Mouse (Mus musculus): ENCODE measurements at regions not wholly inside any gene's neighbourhood (a gene's known extent, or its start where the extent isn't known, plus 50 kb on each side); places are given as distances from the start of the nearest gene placed in this dataset.

DNA sequence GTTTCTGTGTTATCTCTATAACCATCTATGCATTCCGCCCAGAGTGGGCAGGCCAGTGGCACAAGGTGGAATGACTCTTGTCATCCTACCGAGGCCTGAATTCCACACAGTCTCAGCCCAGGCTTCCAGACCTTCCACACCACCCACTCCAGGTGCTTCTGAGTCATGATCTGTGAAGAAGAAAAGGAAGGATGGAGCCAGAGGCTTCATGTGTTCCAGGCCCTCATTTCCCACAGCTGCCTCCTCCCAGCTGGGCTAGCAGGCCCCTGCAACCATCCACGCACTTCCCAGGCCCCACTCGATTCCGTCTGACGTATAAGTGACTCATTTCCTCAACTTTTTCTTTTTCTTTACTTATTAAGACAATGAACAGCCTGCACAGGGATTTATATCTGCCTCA, 160.7 kb upstream of the Topaz1 start:
- TF ChIP-seq GATA4 (IDR thresholded peaks at IDR 0.05; ENCODE audit: insufficient replicate concordance, low read length) = no peak

DNA sequence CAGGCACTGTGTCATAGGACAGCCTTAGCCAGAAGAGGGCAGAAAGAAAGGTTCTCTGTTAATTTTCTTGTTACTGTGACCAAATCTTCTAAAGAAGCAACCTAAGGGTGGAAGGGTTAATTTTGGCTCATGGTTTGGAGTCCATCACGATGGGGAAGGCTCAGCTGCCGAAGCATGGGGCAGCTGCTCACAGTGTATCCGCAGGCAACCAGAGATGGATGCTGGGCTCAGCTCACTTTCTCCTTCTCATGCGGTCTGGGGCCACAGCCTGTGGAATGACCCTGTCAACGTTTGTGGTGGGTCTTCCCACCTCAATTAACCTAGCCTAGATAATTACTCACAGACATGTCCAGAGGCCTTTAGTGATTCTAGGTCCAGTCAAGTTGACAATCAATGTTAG, 160.2 kb upstream of the Topaz1 start:
- TF ChIP-seq GATA4 (IDR thresholded peaks at IDR 0.05; ENCODE audit: insufficient replicate concordance, low read length) = no peak

DNA sequence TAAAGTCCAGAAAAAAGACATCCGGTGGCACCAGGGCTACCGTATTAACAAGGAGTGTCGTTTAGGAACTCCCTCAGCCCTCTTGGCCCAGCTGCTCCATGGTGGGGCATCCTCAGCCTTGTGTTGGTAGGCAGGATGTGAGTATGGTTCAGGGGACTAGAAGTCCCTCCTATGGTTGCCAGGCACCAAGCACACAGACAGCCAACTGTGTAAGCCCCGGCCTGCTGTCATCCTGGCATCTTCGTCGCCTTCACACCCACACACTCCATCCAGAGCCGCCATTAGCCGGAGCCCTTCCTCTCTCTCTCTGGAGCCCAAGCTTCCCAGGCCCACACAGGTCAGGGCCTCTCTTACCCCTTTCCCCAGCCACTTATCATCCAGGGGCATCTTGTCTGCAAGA, 158.9 kb upstream of the Topaz1 start:
- no peak for TF ChIP-seq GATA4 (IDR thresholded peaks at IDR 0.05; ENCODE audit: insufficient replicate concordance, low read length)

DNA sequence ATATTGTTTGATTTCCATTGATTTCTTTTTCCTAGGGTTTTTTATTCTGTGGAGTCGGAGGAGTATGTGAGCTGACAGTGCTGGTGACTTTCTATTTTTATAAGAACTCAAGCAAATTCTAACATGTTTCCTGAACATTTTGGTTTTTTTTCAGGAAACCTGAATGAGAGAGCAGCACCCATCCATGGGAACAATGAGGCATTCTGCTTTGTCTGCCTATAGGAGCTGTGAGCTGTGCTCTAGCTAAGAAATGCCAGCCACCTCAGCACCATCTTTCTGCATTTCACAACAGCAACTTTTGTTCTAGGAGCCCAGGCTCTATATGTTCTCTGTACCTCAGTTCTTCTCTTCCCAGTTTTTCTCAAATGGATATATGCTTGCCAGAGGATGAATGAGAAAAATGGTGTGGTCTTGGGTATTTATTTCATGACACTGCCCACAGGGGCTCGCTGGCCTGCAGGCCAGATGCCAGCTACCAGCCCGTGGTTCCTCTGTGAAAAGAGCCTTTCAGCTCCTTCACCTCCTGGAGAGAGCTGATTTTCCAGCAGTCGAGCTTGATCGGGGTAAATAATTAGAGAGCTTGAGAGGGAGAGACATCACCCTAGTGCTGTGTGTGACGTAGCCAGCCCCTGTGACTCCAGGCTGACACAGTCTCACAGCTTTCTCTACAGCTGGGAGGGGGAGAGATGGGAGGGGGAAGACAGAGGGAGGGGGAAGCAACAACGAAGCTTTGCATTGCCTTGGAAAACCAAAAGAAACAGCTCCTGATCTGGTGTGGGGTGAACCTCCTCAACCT, 154.1 kb upstream of the Topaz1 start:
- no peak for TF ChIP-seq GATA4 (IDR thresholded peaks at IDR 0.05; ENCODE audit: insufficient replicate concordance, low read length)

DNA sequence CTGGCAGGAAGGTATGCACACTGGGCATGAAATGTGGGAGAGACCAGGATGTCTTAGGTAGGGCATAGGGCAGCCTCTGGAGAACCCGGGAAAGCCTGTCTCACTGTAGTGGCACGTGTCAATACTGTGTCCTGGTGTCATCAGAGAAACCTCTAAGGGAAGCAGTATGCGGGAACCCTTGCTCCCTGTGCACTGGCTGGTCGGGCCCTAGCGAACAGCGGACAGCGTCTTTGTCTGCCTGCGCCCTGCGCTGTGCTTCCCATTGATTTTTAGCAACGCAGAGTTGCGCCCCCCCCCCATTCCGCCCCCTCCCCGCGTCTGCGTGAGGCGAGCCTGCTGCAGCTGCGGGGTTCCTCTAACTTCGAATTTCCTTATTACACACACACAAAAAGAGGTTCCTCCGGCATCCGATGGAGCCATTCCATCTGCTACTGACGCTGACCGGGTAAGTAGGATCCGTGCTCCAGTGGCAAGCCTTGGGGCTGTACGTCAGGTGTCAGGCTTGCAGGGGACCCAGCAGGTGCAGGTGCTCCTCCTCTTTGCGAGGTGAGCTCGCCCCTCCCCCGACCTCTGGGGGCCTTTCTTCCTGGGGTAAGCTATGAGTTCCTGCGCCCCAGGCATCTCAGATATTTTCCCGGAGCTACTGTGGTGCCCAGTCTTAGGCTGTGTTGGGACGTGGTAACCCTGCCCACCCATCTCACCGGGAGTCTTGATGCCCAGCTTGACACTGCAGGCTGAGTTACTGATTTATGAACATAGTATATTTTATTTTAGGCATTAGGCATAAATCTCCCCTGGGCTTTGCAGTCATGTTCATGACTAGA, 151.8 kb upstream of the Topaz1 start:
- TF ChIP-seq GATA4 (IDR thresholded peaks at IDR 0.05; ENCODE audit: insufficient replicate concordance, low read length) = no peak

DNA sequence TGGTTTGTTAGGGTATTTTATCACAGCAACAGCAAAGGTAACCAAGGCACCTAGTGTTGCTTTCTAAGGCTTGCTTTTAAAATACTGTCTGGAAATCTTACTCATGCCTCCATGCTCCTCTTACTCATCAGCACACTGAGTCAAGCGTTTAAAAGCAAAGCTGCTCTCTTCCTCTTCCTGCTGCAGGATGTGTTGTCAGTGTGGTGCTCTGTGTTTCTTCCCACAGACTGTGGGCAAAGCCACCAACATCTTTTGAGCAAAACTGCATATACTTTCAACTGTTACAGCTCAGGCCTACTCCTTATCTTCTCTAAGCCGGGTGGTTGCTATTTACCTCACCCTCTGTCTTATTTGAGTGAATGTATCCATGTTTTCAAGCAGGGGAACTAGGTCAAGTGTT, 144.0 kb upstream of the Topaz1 start:
- no peak for TF ChIP-seq GATA4 (IDR thresholded peaks at IDR 0.05; ENCODE audit: insufficient replicate concordance, low read length)

DNA sequence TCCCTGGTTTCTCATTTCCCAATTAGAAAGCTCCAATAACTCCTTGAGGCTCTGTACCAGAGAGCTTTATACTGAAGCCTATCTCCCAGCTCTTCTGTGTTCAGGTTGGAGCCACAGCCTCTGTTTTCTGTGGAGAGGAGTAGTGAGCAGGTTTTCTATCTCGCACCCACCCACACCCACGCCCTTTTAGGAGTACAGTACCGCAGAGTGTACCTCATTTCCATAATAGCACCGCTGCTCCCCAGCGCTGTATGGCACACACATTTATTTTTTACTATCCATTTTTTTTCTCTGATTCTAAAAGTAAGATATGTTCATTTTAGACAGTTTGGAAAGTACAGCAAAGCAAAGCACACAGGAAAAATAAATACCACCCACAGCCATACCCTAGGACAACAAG, 137.5 kb upstream of the Topaz1 start:
- TF ChIP-seq GATA4 (IDR thresholded peaks at IDR 0.05; ENCODE audit: insufficient replicate concordance, low read length) = no peak

DNA sequence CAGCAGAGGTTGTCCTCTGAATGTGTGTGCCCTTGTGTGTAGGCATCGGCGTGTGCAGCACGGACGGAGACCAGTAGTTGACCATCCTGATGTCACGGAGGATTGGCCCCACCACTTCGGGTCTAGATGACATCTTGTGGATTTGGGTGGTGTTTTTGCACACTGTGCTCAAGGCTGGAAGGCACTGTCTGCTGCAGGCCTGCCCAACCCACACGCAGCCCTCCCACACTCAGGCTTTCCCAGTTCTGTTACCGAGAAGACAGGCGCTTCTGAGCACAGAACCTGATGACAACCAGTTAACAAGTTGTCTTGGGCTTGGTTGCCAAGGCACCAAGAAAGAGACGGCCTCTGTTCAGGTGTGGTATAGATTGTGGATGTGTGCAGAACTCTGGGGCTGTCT, 136.2 kb upstream of the Topaz1 start:
- no peak for TF ChIP-seq GATA4 (IDR thresholded peaks at IDR 0.05; ENCODE audit: insufficient replicate concordance, low read length)

DNA sequence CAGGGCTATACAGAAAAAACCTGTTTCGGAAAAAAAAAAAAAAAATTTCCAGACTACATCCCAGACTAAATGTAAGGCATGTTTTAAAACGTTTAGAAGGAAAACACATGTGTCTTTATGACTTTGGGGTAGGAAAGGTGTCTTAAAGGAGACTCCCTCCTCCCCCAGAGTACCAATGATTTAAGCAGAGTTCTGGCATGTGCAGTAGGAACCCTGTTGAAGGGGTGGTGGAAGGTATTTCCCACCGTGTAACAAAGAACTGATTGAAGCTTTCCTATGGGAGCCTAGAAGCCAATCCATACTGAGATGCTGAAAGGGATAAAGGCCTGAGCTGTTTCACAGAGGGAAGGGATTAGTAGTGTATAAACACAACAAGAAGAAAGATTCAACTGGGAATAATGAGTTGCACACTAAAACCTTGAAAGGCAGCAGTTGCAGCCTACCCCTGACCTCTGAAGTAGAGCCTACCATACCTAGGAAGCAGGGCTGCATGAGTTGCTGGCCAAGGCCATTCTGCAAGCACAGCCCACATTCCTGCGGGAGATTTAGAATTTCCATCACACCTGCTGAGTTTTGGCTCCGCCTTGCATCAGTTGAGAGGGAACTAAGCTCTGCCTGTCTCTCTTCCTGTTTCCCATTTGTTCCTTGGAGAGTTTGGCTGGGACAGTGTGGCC, 132.4 kb upstream of the Topaz1 start:
- TF ChIP-seq GATA4 (IDR thresholded peaks at IDR 0.05; ENCODE audit: insufficient replicate concordance, low read length) = no peak

DNA sequence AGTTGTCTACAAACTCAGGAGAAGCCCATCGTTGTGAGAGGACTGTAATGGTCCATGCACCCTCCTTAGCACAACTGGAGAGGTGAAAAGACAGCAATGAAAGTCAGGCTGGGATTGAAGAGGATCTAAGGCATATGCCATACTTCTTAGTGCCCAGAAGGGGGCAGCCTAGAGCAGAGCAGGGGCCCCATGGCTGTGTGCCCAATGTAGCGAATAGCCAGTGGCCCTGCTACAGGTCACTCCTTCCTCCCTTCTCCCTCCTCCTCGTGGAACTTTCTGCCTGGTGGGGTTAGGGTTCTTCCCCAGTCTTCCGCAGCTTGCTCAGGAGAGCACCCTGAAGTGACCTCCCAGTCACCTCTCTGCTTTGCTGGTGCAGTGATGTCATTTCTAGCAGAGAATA, 131.8 kb upstream of the Topaz1 start:
- no peak for TF ChIP-seq GATA4 (IDR thresholded peaks at IDR 0.05; ENCODE audit: insufficient replicate concordance, low read length)

DNA sequence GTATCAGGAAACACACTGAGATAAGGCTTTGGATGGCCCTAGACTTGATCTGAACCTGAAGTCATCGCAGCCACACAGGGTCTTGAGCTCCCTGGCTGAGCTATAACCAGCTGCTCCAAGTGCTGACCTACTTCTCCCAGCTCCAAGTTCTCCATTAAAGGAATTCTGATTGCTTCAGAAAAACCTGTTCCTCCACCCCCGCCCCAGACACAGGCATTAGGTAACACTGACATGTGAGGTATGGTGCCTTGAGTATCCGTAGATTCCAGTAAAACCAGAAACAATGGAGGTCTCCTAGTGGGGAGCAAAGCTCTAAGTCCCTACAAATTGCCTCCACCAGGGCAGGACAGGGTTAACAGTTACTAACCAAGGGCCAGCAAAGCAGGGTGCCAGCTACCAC, 129.4 kb upstream of the Topaz1 start:
- TF ChIP-seq GATA4 (IDR thresholded peaks at IDR 0.05; ENCODE audit: insufficient replicate concordance, low read length) = no peak

DNA sequence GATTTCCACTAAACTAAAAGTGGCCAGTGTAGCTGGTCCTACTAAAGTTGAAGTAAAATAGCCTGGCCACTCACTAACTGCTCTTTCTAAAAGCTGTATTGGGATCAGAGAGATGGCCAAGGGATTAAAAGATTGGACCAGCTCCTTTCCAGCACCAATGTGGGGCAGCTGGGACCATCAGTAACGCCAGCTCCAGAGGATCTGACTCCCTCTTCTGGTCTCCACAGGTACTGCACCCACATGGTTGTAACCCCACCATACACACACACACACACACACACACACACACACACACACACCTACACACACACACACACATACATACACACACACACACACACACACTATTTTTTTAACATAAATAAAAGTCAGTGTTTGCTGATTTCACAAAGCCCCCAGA, 122.1 kb upstream of the Topaz1 start:
- no peak for TF ChIP-seq GATA4 (IDR thresholded peaks at IDR 0.05; ENCODE audit: insufficient replicate concordance, low read length)

DNA sequence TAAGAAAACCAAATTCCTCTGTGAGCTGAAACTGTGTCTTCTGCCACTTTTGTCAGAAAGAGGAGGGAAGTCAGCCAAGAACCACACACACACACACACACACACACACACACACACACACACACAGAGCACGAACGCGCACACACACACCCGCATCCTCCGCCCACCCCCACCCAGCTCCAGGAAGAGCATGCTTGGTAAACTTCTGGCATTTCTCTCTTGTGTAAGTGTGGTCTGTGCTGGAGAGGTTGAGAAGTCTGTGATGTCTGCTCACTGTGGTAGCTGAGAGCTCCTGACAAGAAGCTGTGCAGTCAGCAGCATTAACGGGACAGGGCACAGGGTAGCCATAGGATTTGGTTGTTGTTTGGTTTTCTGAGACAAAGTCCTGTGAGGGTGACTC, 120.8 kb upstream of the Topaz1 start:
- no peak for TF ChIP-seq GATA4 (IDR thresholded peaks at IDR 0.05; ENCODE audit: insufficient replicate concordance, low read length)

DNA sequence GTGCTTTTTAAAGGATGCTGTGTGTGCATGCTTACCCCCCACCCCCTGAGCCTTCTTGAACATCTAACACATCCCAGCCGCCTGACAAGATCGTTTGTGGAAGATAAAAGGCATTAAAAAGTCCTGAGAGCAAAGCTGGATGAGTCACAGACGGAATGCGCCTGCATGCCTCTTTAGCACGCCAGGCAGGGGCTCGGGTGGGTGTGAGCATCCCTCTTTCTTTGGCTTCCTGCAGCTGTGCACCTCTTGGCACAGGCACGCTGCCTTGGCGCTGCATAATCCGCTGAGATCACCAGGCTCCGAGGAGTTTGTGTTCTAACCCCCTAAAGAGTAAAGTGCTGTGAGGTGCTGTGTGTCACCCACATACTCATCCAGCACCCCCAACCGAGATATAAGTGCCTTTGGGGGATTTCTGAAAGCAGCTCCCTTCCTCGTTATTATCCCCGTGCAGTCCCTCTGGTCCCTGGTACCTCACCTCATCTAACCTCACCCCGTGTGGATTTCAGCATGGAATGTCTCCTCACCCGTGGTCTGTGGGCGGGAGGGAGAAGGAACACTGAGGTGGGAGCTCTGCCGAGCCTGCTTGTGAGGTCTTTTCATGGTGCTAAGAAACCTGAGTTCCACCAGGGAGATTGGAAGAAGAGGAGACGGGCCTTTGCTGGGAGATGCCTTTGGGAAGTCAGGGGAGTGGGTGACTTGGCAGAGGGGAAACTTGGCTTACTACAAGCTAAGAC, 117.8 kb upstream of the Topaz1 start:
- TF ChIP-seq GATA4 (IDR thresholded peaks at IDR 0.05; ENCODE audit: insufficient replicate concordance, low read length) = no peak

DNA sequence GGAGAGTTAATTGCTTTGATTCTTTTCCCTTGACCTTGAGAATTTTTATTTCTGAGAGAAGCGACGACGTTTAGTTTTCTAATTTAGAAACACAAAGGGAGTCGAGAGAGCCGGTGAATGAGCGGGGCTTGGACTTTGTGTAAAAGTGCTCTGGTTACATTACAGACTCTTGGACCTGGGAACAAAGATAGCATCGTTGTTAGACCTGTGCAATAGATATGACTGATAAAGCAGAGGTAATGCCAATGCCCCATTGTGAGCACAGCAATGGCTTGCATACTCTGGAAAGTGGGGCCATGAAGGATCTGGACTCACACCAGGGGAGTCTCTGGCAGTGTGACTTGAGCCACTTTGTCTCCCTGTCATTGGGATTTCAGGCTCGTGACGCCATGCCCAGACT, 115.4 kb upstream of the Topaz1 start:
- peak; percentile 72; the same call in 1 of the 2 replicates for TF ChIP-seq GATA4 (IDR thresholded peaks at IDR 0.05; ENCODE audit: insufficient replicate concordance, low read length)

All from liver, adult (tissue).